Mouse (Mus musculus): Measurements from ENCODE around the gene Nox1.

DNA sequence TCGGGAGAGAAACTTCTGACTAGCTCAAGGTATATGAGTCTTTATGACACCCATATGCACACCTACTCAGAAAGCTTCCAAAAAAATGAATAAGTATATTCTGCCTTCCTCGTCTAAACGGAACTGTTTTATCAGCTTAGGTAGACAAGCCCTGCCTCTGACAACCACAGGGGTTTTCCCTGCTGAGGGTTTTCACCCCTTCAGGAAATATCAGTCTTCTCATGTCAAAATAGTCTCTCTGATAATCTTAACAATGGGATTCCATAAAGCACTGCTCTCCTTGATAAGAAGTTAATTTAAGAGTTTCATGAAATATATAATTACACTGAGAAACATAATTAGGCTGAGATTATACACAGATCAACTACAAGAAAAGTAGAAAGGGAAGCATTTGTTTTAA, 110.0 kb downstream of the Nox1 start:
- TF ChIP-seq CTCF (IDR thresholded peaks at IDR 0.05; ENCODE audit: extremely low read depth, insufficient read depth, insufficient read length, insufficient replicate concordance) (no peak), POLR2A (IDR thresholded peaks at IDR 0.05; ENCODE audit: low read depth, low read length) (no peak)

Data from spleen, adult 2 months (tissue).